Comparison of ENCODE assay signal across 37 mouse cellular contexts in genomic region chr7:45253806-45254205, GRCm38 (mm10). TPM values are rescaled to one million over a fixed set of nuclear protein-coding genes. Genes with fewer than 3 reads are reported as not detected.
"Had no signal": no experiment of that assay in that cellular context is flagged by ENCODE, and none has a peak within 500 bp of the region (broad histone marks: within the 10 kb centered on the region; RNA-seq: fewer than 3 reads in every experiment).

No protein-coding gene starts in this region.

- H3K4me2 ChIP-seq: heart, embryonic 12.5 days; hindbrain, embryonic 13.5 days; hindbrain, embryonic 15.5 days; kidney, embryonic 15.5 days; limb, embryonic 12.5 days; liver, embryonic 11.5 days; liver, embryonic 13.5 days had no signal

- H3K4me1 ChIP-seq: hindbrain, embryonic 13.5 days; hindbrain, embryonic 15.5 days; kidney, embryonic 15.5 days; liver, embryonic 13.5 days had no signal

- H3K27ac ChIP-seq: heart, adult 2 months; hindbrain, embryonic 13.5 days; hindbrain, embryonic 15.5 days; hindbrain, postnatal 0 days; kidney, embryonic 15.5 days; kidney, postnatal 0 days; limb, embryonic 12.5 days; liver, embryonic 13.5 days had no signal

- H3K27me3 ChIP-seq: hindbrain, embryonic 15.5 days; kidney, embryonic 15.5 days; limb, embryonic 12.5 days had no signal

- DNase-seq: gastrocnemius, postnatal 14 days; gastrocnemius, postnatal 36 days; heart, adult 2 months; heart, postnatal 10 days; heart, postnatal 36 days; kidney, adult 11 months; kidney, adult 2 months; kidney, adult 9 months; kidney, postnatal 14 days; kidney, postnatal 36 days; layer of hippocampus, adult 9-11 months; layer of hippocampus, postnatal 36 days; left cerebral cortex, postnatal 4 days; liver; liver, embryonic 13.5 days had no signal

- H3K9ac ChIP-seq: heart, embryonic 12.5 days; hindbrain, embryonic 13.5 days; hindbrain, embryonic 15.5 days; kidney, embryonic 15.5 days; limb, embryonic 12.5 days; liver, embryonic 13.5 days had no signal

- H3K36me3 ChIP-seq: heart, embryonic 12.5 days; hindbrain, embryonic 13.5 days; hindbrain, embryonic 15.5 days; kidney, embryonic 15.5 days; limb, embryonic 12.5 days; liver, embryonic 13.5 days had no signal

- H3K4me3 ChIP-seq: heart, adult 2 months; heart, embryonic 12.5 days; hindbrain, embryonic 13.5 days; hindbrain, embryonic 15.5 days; kidney, embryonic 15.5 days; limb, embryonic 12.5 days; liver, embryonic 13.5 days had no signal

- H3K9me3 ChIP-seq: heart, embryonic 12.5 days; hindbrain, embryonic 13.5 days; hindbrain, embryonic 15.5 days; kidney, embryonic 15.5 days; limb, embryonic 12.5 days; liver, embryonic 13.5 days had no signal

- ATAC-seq: hindbrain, postnatal 0 days; intestine, embryonic 16.5 days had no signal

RNA-seq across cellular contexts. Expression of gene Slc6a16, which starts 12.9 kb away (rescaled TPM):
- total RNA-seq: gastrocnemius, adult 18-20 months; gastrocnemius, adult 8-10 months; gastrocnemius, postnatal 14 days; gastrocnemius, postnatal 36 days; heart, adult 2 months; heart, postnatal 10 days; heart, postnatal 36 days; hematopoietic stem cell, adult 5-6 weeks had no signal
- polyA plus RNA-seq: heart, adult 2 months; intestine, embryonic 16.5 days; large intestine, adult 2 months; liver, embryonic 13.5 days had no signal

RNA-seq across cellular contexts. Expression of gene Slc6a21, which starts 23.5 kb away (rescaled TPM):
- total RNA-seq: gastrocnemius, adult 18-20 months; gastrocnemius, adult 8-10 months; gastrocnemius, postnatal 14 days; gastrocnemius, postnatal 36 days; heart, adult 2 months; heart, postnatal 10 days; heart, postnatal 36 days; hematopoietic stem cell, adult 5-6 weeks; hindbrain, postnatal 0 days; layer of hippocampus, adult 18-20 months; layer of hippocampus, adult 8-10 months; layer of hippocampus, postnatal 14 days; layer of hippocampus, postnatal 36 days; left cerebral cortex, adult 18-20 months; left cerebral cortex, postnatal 4 days had no signal
- polyA plus RNA-seq: heart, embryonic 12.5 days; heart, embryonic 14.5 days; heart, embryonic 16.5 days; hindbrain, embryonic 11.5 days; hindbrain, embryonic 13.5 days; hindbrain, embryonic 15.5 days; hindbrain, postnatal 0 days; intestine, embryonic 14.5 days; intestine, embryonic 16.5 days; kidney, embryonic 15.5 days; kidney, postnatal 0 days; large intestine, adult 2 months; limb, embryonic 12.5 days; limb, embryonic 14.5 days; liver, embryonic 11.5 days; liver, embryonic 13.5 days had no signal

RNA-seq across cellular contexts. Expression of gene Dkkl1, which starts 41.9 kb away (rescaled TPM):
- total RNA-seq: gastrocnemius, adult 18-20 months; gastrocnemius, adult 8-10 months; gastrocnemius, postnatal 14 days; gastrocnemius, postnatal 36 days; heart, adult 2 months; heart, postnatal 10 days; heart, postnatal 36 days had no signal
